Mouse (Mus musculus) lung, embryonic 14.5 days (tissue): ENCODE data around the gene Ttc6. TPM values are rescaled to one million over a fixed set of nuclear protein-coding genes. Genes with fewer than 3 reads are reported as not detected.

Source experiments
- ATAC-seq: fragments of 200-750 bp; cut with Nextera tagmentation; 2 replicates; pipeline ENCODE4 v1.8.0; 2017; ENCODE audit warnings: mild to moderate bottlenecking, moderate TSS enrichment, moderate library complexity; ENCODE audit not compliant: insufficient read depth
- DNase-seq: peaks from one replicate; pipeline ENCODE4 v3.0.0-alpha.2; 2015
- H3K27ac ChIP-seq: fragments of 300-500 bp; sonication (generic); 2 replicates; pipeline ENCODE4 v1.5.1; 2014; ENCODE audit warnings: low read depth, mild to moderate bottlenecking, moderate library complexity
- H3K27me3 ChIP-seq: fragments of 300-500 bp; sonication (generic); 2 replicates; pipeline ENCODE4 v1.6.1; 2014; ENCODE audit warnings: low read length, control low read depth; ENCODE audit not compliant: insufficient read depth
- H3K36me3 ChIP-seq: fragments of 300-500 bp; sonication (generic); 2 replicates; pipeline ENCODE4 v1.6.1; 2014; ENCODE audit warnings: control low read depth; ENCODE audit not compliant: insufficient read depth
- H3K4me1 ChIP-seq: fragments of 300-500 bp; sonication (generic); 2 replicates; pipeline ENCODE4 v1.6.1; 2014; ENCODE audit warnings: antibody characterized with exemption, control low read depth; ENCODE audit not compliant: insufficient read depth
- H3K4me2 ChIP-seq: fragments of 300-500 bp; sonication (generic); 2 replicates; pipeline ENCODE4 v1.6.1; 2014; ENCODE audit warnings: mild to moderate bottlenecking
- H3K4me3 ChIP-seq: fragments of 300-500 bp; sonication (generic); 2 replicates; pipeline ENCODE4 v1.5.1; 2014; ENCODE audit warnings: low read depth, low read length
- H3K9ac ChIP-seq: fragments of 300-500 bp; sonication (generic); 2 replicates; pipeline ENCODE4 v1.6.1; 2014
- H3K9me3 ChIP-seq: fragments of 300-500 bp; sonication (generic); 2 replicates; pipeline ENCODE4 v1.6.1; 2016; ENCODE audit warnings: low read depth, low read length, control low read depth
- CTCF ChIP-seq: IDR thresholded peaks from 2 replicates; pipeline ENCODE4 v1.5.1; 2016; ENCODE audit warnings: antibody characterized with exemption, low read depth
- WGBS: fragments of 180-500 bp; shearing (Covaris S2); extraction: QIAGEN DNeasy Blood & Tissue Kit; methylation state at CpG from one replicate; pipeline ENCODE4 v1.1.7; 2014; 5-methylcytosine and 5-hydroxymethylcytosine counted together
- polyA plus RNA-seq: library from polyadenylated mRNA; unstranded; fragments of >200 nt; fragmentation: Nextera tagmentation; extraction: Ambion mirVana; gene quantifications from 2 replicates; pipeline ENCODE4 v1.2.1, GENCODE M21; 2014

Gene Ttc6
- 6.9 and 7.3 TPM in 2 replicates for polyA plus RNA-seq

DNA sequence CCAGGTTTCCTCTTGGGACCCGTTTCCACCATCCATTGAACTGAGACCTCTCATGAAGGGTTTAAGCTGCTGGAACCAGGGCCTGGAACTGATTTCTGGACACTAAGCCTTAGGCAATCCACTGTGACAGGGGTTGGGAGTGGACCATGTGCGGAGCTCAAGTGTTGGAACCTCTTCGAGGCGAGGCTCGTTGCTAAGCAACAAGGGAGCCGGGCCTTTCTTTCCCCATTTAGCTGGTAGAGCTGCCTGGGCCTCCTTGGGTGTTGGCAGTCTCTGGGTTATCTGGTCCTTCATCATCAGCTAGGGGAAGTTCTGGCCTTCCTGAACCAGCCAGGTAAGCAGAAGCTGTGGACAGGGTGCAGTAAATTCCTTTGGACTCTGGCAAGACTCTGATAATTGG lies at the start of gene Ttc6:
Gene Ttc6 (plus strand): TSS at position 205 of the 400 bp plus-strand sequence.
- no peak within 1 kb of the TSS for H3K9ac ChIP-seq
- H3K4me3 ChIP-seq: no peak within 1 kb of the TSS
- WGBS: 65% methylated on average over 6 of the region's 6 CpGs
- H3K4me2 ChIP-seq: no peak within 1 kb of the TSS
- no peaks in the 10 kb centered on the region for H3K27me3 ChIP-seq
- peak; percentile 11 for DNase-seq
- no peaks in the 10 kb centered on the region for H3K36me3 ChIP-seq
- no peak for ATAC-seq
- no peak for TF ChIP-seq CTCF
- H3K4me1 ChIP-seq: no peaks in the 10 kb centered on the region
- H3K27ac ChIP-seq: no peak within 1 kb of the TSS
- no peaks in the 10 kb centered on the region for H3K9me3 ChIP-seq

GRCm38 (mm10) chr12:57514552-57514951 lies 49.4 kb upstream of the Ttc6 start:
- H3K36me3 ChIP-seq: no peaks in the 10 kb centered on the region
- ATAC-seq: no peak
- DNase-seq: peak; percentile 30
- 43% methylated on average over 1 of the region's 1 CpGs for WGBS
- peak; percentile 22; the same call in 1 of the 2 replicates for TF ChIP-seq CTCF
- H3K27ac ChIP-seq: no peak overlapping the region
- H3K27me3 ChIP-seq: no peaks in the 10 kb centered on the region
- no peak overlapping the region for H3K4me3 ChIP-seq
- no peaks in the 10 kb centered on the region for H3K9me3 ChIP-seq
- H3K4me1 ChIP-seq: no peaks in the 10 kb centered on the region
- no peak overlapping the region for H3K9ac ChIP-seq
- H3K4me2 ChIP-seq: no peak overlapping the region

DNA sequence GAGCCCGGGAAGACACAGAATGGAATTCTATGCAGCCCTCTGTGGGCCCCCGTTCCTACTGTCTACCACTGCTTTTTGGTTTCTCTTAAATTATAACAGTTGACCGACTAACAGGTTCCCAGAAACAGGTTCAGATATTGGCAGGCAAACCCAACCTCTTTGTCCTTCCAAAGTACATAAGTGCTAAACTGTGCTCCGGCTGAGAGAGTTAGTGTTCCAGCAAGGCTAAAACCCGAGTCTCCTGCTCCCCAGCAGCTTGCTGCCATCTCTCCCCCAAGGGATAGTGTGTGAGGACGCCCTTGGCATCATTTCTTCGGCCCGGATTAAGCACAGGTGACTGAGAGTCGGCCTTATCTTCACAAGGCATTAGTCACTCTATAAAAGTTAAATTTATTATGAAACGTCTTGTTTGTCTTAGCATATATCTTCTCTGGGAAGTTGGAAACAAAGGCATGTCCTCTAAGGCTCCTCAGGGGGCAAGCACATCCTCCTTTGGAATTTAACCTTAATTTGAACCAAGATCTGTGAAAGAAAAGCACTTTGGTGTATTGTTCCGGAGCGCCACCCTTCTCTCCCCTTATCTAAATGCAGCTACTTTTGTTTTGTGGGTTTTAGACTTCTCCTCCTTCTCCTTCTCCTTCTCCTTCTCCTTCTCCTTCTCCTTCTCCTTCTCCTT lies 48.1 kb upstream of the Ttc6 start:
- H3K4me3 ChIP-seq: no peak overlapping the region
- DNase-seq (no peak), ATAC-seq (no peak)
- H3K9me3 ChIP-seq: no peaks in the 10 kb centered on the region
- no peak overlapping the region for H3K4me2 ChIP-seq
- 31% methylated on average over 12 of the region's 12 CpGs for WGBS
- no peak overlapping the region for H3K27ac ChIP-seq
- no peaks in the 10 kb centered on the region for H3K27me3 ChIP-seq
- TF ChIP-seq CTCF: no peak
- no peak overlapping the region for H3K9ac ChIP-seq
- no peaks in the 10 kb centered on the region for H3K4me1 ChIP-seq
- H3K36me3 ChIP-seq: no peaks in the 10 kb centered on the region

GRCm38 (mm10) chr12:57528335-57528734 lies 35.6 kb upstream of the Ttc6 start:
- ATAC-seq (no peak), DNase-seq (no peak)
- TF ChIP-seq CTCF: no peak
- H3K4me3 ChIP-seq: no peak overlapping the region
- no peaks in the 10 kb centered on the region for H3K36me3 ChIP-seq
- 50% methylated on average over 4 of the region's 4 CpGs for WGBS
- H3K27ac ChIP-seq: no peak overlapping the region
- no peak overlapping the region for H3K4me2 ChIP-seq
- no peaks in the 10 kb centered on the region for H3K4me1 ChIP-seq
- peaks cover 9% of the 10 kb centered on the region for H3K27me3 ChIP-seq
- no peak overlapping the region for H3K9ac ChIP-seq
- no peaks in the 10 kb centered on the region for H3K9me3 ChIP-seq

DNA sequence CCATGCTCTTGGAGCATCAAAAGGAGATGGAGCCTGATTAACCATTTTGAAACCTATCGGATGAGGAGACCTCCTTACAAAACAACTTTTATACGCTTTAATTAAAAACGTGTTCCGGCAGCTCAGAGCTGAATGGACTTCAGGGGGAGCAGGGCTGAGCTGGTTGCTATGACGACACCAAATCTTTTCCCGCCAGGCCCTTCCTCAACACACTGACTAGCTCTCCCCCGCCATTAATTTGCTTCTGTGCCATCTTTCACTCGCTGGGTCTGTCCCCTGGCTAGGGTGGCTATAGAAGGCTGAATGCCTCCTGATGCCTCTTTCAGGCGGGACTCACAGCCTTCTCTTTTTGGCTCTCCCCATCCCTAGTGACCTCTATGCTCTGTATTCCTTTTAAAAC lies 33.4 kb upstream of the Ttc6 start:
- TF ChIP-seq CTCF: no peak
- WGBS: 25% methylated on average over 9 of the region's 9 CpGs
- DNase-seq (peak; percentile 35), ATAC-seq (no peak)
- no peak overlapping the region for H3K27ac ChIP-seq
- no peak overlapping the region for H3K4me3 ChIP-seq
- H3K9me3 ChIP-seq: no peaks in the 10 kb centered on the region
- H3K27me3 ChIP-seq: peaks cover 31% of the 10 kb centered on the region
- no peaks in the 10 kb centered on the region for H3K36me3 ChIP-seq
- H3K4me1 ChIP-seq: no peaks in the 10 kb centered on the region; the same call in 1 of the 2 replicates
- no peak overlapping the region for H3K4me2 ChIP-seq
- H3K9ac ChIP-seq: no peak overlapping the region

- peak overlapping the region; percentile 8; the same call in 1 of the 2 replicates for H3K4me3 ChIP-seq
- H3K27ac ChIP-seq: peak overlapping the region; percentile 91
- H3K27me3 ChIP-seq: peaks cover 59% of the 10 kb centered on the region
- no peaks in the 10 kb centered on the region; the same call in 1 of the 2 replicates for H3K4me1 ChIP-seq
- ATAC-seq (no peak), DNase-seq (peak; percentile 58)
- WGBS: under 1% methylated on average over 5 of the region's 6 CpGs
- TF ChIP-seq CTCF: no peak
- H3K9me3 ChIP-seq: no peaks in the 10 kb centered on the region
- peak overlapping the region; percentile 48 for H3K4me2 ChIP-seq
- peak overlapping the region; percentile 26 for H3K9ac ChIP-seq
- H3K36me3 ChIP-seq: no peaks in the 10 kb centered on the region
These were observed 29.4 kb upstream of the Ttc6 start for GRCm38 (mm10) chr12:57534517-57534878.

GRCm38 (mm10) chr12:57534879-57535611 lies 28.9 kb upstream of the Ttc6 start:
- WGBS: under 1% methylated on average over 33 of the region's 39 CpGs
- DNase-seq (peak; percentile 46), ATAC-seq (peak; percentile 79)
- TF ChIP-seq CTCF: no peak
- H3K4me2 ChIP-seq: peak overlapping the region; percentile 48
- peaks cover 59% of the 10 kb centered on the region for H3K27me3 ChIP-seq
- H3K9ac ChIP-seq: peak overlapping the region; percentile 38
- peak overlapping the region; percentile 91 for H3K27ac ChIP-seq
- peak overlapping the region; percentile 8 for H3K4me3 ChIP-seq
- H3K9me3 ChIP-seq: no peaks in the 10 kb centered on the region
- H3K36me3 ChIP-seq: no peaks in the 10 kb centered on the region
- no peaks in the 10 kb centered on the region; the same call in 1 of the 2 replicates for H3K4me1 ChIP-seq
